Mouse (Mus musculus) E14TG2a.4 (cell line): Measurements from ENCODE around the gene Fli1.

ENCODE experiments used
- CTCF ChIP-seq: conservative IDR thresholded peaks from 2 replicates; pipeline ENCODE4 v1.5.1; 2014; ENCODE audit warnings: low read length
- NANOG ChIP-seq: IDR thresholded peaks from 2 replicates; pipeline ENCODE4 v1.6.1; 2014; ENCODE audit warnings: borderline replicate concordance, low read length, mixed read lengths
- POU5F1 ChIP-seq: IDR thresholded peaks from 2 replicates; pipeline ENCODE4 v1.6.1; 2014; ENCODE audit warnings: low read length, borderline replicate concordance

DNA sequence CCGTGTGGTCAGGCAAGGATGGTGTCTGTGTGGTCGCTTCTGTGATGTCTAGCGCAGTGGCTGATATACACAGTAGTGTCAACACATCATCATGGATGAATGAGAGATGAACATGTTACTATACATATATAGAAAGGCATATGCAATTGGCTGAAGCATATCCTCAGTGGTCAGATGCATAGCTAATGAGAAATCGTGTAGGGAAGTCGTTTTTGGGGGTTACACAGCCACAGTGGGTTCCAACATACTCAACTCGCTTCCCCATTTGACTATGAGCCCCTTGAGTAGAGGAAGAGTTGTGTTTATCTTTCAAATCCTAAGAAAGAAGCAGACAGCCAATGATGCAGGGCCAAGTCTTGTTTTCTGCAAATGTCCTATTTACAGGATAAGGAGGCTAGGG lies 149.9 kb downstream of the Fli1 start:
- no peak for TF ChIP-seq CTCF
- TF ChIP-seq POU5F1: no peak
- TF ChIP-seq NANOG: no peak
